Mouse (Mus musculus): ENCODE measurements around the gene C9orf72.

DNA sequence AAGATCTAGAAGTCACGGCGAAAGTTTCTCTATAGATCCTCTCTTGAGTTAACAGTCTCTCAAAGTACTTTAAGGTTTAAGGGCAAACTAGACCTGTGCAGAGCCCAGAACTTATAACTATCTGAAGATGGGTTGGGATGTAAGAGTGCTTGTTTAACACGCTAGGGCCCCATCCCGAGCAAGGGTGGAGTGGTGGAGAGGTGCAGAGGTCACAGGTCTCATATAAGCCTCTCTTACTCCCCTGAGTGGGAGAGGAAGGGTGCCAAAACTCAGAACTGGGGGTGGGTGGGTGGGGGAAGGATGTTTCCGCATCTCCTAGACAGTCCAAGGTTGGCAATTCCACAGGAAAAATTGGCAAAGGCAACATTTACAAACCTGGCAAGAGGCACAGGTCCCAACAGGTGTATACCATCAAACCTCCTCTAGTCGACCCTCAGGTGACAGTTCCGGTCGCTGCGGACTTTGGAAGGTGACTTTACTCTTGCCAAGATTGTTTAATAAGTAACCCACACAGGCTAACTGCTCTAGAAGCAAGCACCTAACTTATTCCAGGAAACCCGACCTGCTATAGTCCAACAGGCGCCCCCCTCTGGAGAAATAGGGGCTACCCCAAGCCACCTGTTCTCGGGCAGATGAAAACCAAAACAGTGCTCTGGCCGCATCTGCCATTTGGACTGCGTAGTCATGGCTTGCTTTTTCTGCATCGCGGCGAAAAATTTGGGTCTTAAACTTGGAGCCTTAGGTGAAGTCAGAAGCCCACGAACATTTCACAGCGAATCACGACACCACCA, 70.6 kb downstream of the C9orf72 start:
- no peak for TF ChIP-seq CTCF (IDR thresholded peaks at IDR 0.05; ENCODE audit: borderline replicate concordance, insufficient read depth, low read depth, low read length)
- TF ChIP-seq POLR2A (IDR thresholded peaks at IDR 0.05; ENCODE audit: borderline replicate concordance, insufficient read depth, low read length) = no peak

All from cerebellum, adult 2 months (tissue).